Mouse (Mus musculus): ENCODE results near the gene Krtap3-2. TPM values are rescaled to one million over a fixed set of nuclear protein-coding genes. Genes with fewer than 3 reads are reported as not detected.

Krtap3-2 gene
- total and polyA plus RNA-seq, 2 experiments from 2014 or later = not detected

DNA sequence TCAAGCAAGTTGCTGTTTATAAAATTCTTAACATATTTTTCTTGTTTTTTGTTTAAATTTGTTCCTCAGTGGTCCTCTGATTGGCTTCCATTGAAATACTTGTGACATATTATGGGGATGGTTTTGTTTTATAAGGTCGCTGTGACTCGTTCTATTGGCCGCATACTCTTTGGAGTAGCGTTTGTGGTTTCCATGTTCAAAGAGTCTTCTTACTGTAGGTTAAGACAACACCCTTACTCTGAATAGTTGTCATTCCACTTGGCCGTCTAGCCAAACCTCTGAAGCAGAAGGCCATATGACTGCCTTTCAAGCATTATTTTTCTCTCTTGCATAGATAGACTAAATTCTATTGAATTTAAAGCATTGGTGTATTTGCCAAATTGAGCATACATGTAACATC is 24.4 kb upstream of the Krtap3-2 start:
- DNase-seq = no peak
- H3K4me3 ChIP-seq (ENCODE audit: low read depth, low read length) = no peak overlapping the region
- H3K9ac ChIP-seq = no peak overlapping the region
- H3K4me1 ChIP-seq (ENCODE audit: insufficient read depth) = no peaks in the 10 kb centered on the region
- no peak for ATAC-seq
- no peaks in the 10 kb centered on the region for H3K36me3 ChIP-seq (ENCODE audit: insufficient read depth)
- H3K4me2 ChIP-seq (ENCODE audit: low read depth) = no peak overlapping the region
- TF ChIP-seq CTCF (IDR thresholded peaks at IDR 0.05; ENCODE audit: low read depth) = no peak
- 88% methylated on average over 5 of the region's 5 CpGs for WGBS
- no peak overlapping the region for H3K27ac ChIP-seq (ENCODE audit: low read depth, low read length)
- H3K27me3 ChIP-seq (ENCODE audit: insufficient read depth, low read length) = no peaks in the 10 kb centered on the region
- H3K9me3 ChIP-seq (ENCODE audit: low read length) = no peaks in the 10 kb centered on the region

GRCm38 (mm10) chr11:99580636-99581035 is 24.0 kb upstream of the Krtap3-2 start, which contains the start of gene Krtap1-5:
Gene Krtap1-5 (minus strand): TSS chr11:99581016.
- WGBS = 88% methylated on average over 6 of the region's 6 CpGs

DNA sequence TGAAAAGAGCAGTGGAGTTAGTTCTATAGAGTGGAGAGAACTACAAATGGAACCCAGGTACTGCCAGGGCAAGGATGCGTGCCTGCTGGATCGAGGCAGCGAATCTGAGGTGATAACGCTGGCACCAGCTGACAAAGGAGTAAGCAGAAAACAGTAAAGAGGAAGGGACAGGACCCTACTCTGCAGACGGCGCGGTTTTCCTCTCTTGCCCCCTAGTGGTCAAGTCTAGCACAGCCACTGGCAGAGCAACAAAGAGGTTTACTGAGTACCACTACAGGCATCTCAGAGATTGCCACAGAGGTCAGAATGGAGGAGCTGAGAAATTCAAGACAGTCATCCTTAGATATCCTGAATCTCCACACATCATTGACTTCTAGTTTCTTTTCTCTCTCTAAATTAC is 17.5 kb upstream of the Krtap3-2 start:
- Histone ChIP-seq H3K36me3 (ENCODE audit: insufficient read depth) (no peaks in the 10 kb centered on the region), H3K4me1 (ENCODE audit: insufficient read depth) (no peaks in the 10 kb centered on the region), H3K27ac (ENCODE audit: low read depth, low read length) (no peak overlapping the region), H3K9me3 (ENCODE audit: low read length) (no peaks in the 10 kb centered on the region), H3K4me2 (ENCODE audit: low read depth) (peak overlapping the region; percentile 33; the same call in 1 of the 2 replicates), H3K4me3 (ENCODE audit: low read depth, low read length) (no peak overlapping the region), H3K9ac (no peak overlapping the region), H3K27me3 (ENCODE audit: insufficient read depth, low read length) (no peaks in the 10 kb centered on the region)
- ATAC-seq = peak; percentile 76; the same call in 1 of the 2 replicates
- WGBS = 7% methylated on average over 7 of the region's 7 CpGs
- DNase-seq = peak; percentile 70
- peak; percentile 84 for TF ChIP-seq CTCF (IDR thresholded peaks at IDR 0.05; ENCODE audit: low read depth)

More at GRCm38 (mm10) chr11:99580636-99581035, 24.0 kb upstream of the Krtap3-2 start, which contains the start of gene Krtap1-5:
- Histone ChIP-seq H3K4me2 (ENCODE audit: low read depth) (no peak within 1 kb of the TSS), H3K4me1 (ENCODE audit: insufficient read depth) (no peaks in the 10 kb centered on the region), H3K4me3 (ENCODE audit: low read depth, low read length) (no peak within 1 kb of the TSS), H3K27ac (ENCODE audit: low read depth, low read length) (no peak within 1 kb of the TSS), H3K36me3 (ENCODE audit: insufficient read depth) (no peaks in the 10 kb centered on the region), H3K9ac (no peak within 1 kb of the TSS), H3K9me3 (ENCODE audit: low read length) (no peaks in the 10 kb centered on the region), H3K27me3 (ENCODE audit: insufficient read depth, low read length) (no peaks in the 10 kb centered on the region)
- ATAC-seq (no peak), DNase-seq (no peak)
- TF ChIP-seq CTCF (IDR thresholded peaks at IDR 0.05; ENCODE audit: low read depth) = no peak

DNA sequence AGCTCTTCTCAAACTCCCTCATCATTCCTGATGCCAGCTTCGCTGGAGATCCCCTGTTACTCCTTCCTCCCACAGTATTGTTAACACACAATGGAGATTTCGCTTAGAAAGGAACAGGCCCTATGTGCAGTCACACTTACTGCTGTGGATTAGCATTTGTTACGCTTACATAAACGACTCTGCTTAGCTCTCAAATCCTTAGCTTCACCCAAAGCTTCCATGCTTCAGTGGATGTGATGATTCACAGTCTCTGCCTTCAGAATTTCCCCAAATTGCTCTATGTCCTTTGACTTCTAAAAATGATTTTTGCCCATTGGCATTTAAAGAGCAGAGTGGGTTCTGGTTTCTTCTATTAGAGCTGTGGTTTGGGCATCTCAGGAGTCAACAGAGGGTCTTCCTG is 16.5 kb upstream of the Krtap3-2 start:
- DNase-seq (no peak), ATAC-seq (no peak)
- WGBS = 24% methylated on average over 4 of the region's 4 CpGs
- H3K27ac ChIP-seq (ENCODE audit: low read depth, low read length) = no peak overlapping the region
- TF ChIP-seq CTCF (IDR thresholded peaks at IDR 0.05; ENCODE audit: low read depth) = no peak
- H3K36me3 ChIP-seq (ENCODE audit: insufficient read depth) = no peaks in the 10 kb centered on the region
- H3K4me3 ChIP-seq (ENCODE audit: low read depth, low read length) = no peak overlapping the region
- no peaks in the 10 kb centered on the region for H3K27me3 ChIP-seq (ENCODE audit: insufficient read depth, low read length)
- H3K4me1 ChIP-seq (ENCODE audit: insufficient read depth) = no peaks in the 10 kb centered on the region
- no peak overlapping the region for H3K9ac ChIP-seq
- H3K9me3 ChIP-seq (ENCODE audit: low read length) = no peaks in the 10 kb centered on the region
- H3K4me2 ChIP-seq (ENCODE audit: low read depth) = no peak overlapping the region

DNA sequence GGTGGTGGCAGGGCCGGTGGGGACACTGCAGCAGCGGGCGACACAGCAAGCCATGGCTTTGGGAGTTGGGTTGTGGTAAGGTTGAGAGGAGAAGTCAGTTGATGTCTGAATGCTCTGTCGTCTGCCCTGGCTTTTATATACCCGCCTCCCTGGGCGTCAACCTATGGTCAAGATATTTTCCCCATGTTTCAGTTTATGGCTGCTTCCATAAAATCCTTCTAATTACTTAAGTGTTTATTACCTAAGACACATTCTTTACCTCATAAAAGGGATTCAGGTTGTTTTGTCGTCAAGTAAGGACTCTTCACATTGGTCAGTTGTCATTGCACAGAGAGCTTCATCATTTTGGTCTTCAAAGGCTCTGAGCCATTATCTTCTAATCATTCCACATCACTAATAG is 9.9 kb upstream of the Krtap3-2 start, which contains the start of gene Krtap3-1:
TSS of gene Krtap3-1 (minus strand) at position 101 of the 400 bp plus-strand sequence.
- H3K4me2 ChIP-seq (ENCODE audit: low read depth) = no peak within 1 kb of the TSS
- no peak within 1 kb of the TSS for H3K27ac ChIP-seq (ENCODE audit: low read depth, low read length)
- no peak within 1 kb of the TSS for H3K9ac ChIP-seq
- DNase-seq = no peak
- no peaks in the 10 kb centered on the region for H3K36me3 ChIP-seq (ENCODE audit: insufficient read depth)
- H3K9me3 ChIP-seq (ENCODE audit: low read length) = no peaks in the 10 kb centered on the region
- no peaks in the 10 kb centered on the region for H3K4me1 ChIP-seq (ENCODE audit: insufficient read depth)
- ATAC-seq = no peak
- no peak for TF ChIP-seq CTCF (IDR thresholded peaks at IDR 0.05; ENCODE audit: low read depth)
- no peak within 1 kb of the TSS for H3K4me3 ChIP-seq (ENCODE audit: low read depth, low read length)
- 94% methylated on average over 7 of the region's 7 CpGs for WGBS
- H3K27me3 ChIP-seq (ENCODE audit: insufficient read depth, low read length) = no peaks in the 10 kb centered on the region

GRCm38 (mm10) chr11:99562580-99562979 is 5.9 kb upstream of the Krtap3-2 start:
- H3K27ac ChIP-seq (ENCODE audit: low read depth, low read length) = no peak overlapping the region
- DNase-seq (no peak), ATAC-seq (no peak)
- 85% methylated on average over 6 of the region's 6 CpGs for WGBS
- H3K9me3 ChIP-seq (ENCODE audit: low read length) = no peaks in the 10 kb centered on the region
- H3K36me3 ChIP-seq (ENCODE audit: insufficient read depth) = no peaks in the 10 kb centered on the region
- H3K4me2 ChIP-seq (ENCODE audit: low read depth) = no peak overlapping the region
- no peak for TF ChIP-seq CTCF (IDR thresholded peaks at IDR 0.05; ENCODE audit: low read depth)
- no peak overlapping the region for H3K9ac ChIP-seq
- H3K27me3 ChIP-seq (ENCODE audit: insufficient read depth, low read length) = no peaks in the 10 kb centered on the region
- no peak overlapping the region for H3K4me3 ChIP-seq (ENCODE audit: low read depth, low read length)
- H3K4me1 ChIP-seq (ENCODE audit: insufficient read depth) = no peaks in the 10 kb centered on the region

GRCm38 (mm10) chr11:99559366-99559765 is 2.7 kb upstream of the Krtap3-2 start, which contains the start of gene Gm11939:
Gene Gm11939 (minus strand): TSS chr11:99559466.
- 95% methylated on average over 9 of the region's 9 CpGs for WGBS
- Histone ChIP-seq H3K4me1 (ENCODE audit: insufficient read depth) (no peaks in the 10 kb centered on the region), H3K4me2 (ENCODE audit: low read depth) (no peak within 1 kb of the TSS), H3K36me3 (ENCODE audit: insufficient read depth) (no peaks in the 10 kb centered on the region), H3K27ac (ENCODE audit: low read depth, low read length) (no peak within 1 kb of the TSS), H3K9me3 (ENCODE audit: low read length) (no peaks in the 10 kb centered on the region), H3K27me3 (ENCODE audit: insufficient read depth, low read length) (no peaks in the 10 kb centered on the region), H3K4me3 (ENCODE audit: low read depth, low read length) (no peak within 1 kb of the TSS), H3K9ac (no peak within 1 kb of the TSS)
- TF ChIP-seq CTCF (IDR thresholded peaks at IDR 0.05; ENCODE audit: low read depth) = no peak
- no peak for DNase-seq
- ATAC-seq = no peak
